Mouse (Mus musculus) testis, adult 2 months (tissue): ENCODE results near the gene Rtp1.

Experiments
- CTCF ChIP-seq: fragments of 200-500 bp; IDR thresholded peaks from 2 replicates; pipeline ENCODE4 v1.5.1; 2012; ENCODE audit warnings: low read depth, mild to moderate bottlenecking, inconsistent platforms, low read length, moderate library complexity; ENCODE audit not compliant: control insufficient read depth, insufficient read depth, insufficient replicate concordance
- POLR2A ChIP-seq: fragments of 200-500 bp; IDR thresholded peaks from 2 replicates; pipeline ENCODE4 v1.6.1; 2012; ENCODE audit warnings: low read depth, mild to moderate bottlenecking, inconsistent platforms, low read length, moderate library complexity; ENCODE audit not compliant: control insufficient read depth

DNA sequence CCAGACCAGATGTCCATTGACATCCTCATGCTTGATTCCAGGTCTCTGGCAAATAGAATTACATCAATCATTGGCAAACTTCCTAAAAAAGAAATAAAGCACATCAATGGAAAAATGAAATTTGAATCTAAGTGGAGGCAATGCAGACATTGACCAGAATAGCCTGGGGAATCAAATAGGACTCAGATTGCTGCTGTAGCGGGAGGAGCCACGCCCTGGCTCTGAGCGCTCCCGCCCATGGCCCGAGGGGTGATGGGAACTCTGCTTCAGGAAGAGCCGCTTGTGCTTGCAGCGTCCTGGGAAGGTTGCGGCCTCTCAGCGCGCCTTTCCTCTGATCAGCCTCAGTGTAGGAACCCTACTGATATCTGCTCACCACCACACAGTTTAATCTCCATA is 12.7 kb upstream of the Rtp1 start:
- TF ChIP-seq CTCF: no peak
- no peak for TF ChIP-seq POLR2A
